Mouse (Mus musculus): Measurements from ENCODE around the gene Rrp15. TPM values are rescaled to one million over a fixed set of nuclear protein-coding genes. Genes with fewer than 3 reads are reported as not detected.

The Rrp15 gene
- polyA plus RNA-seq, 1 experiment from 2014 or later, result 26.9 TPM

Other genes with a start within 250 kb of the Rrp15 start
- 35.7 and 36.2 TPM in 2 replicates for gene Tgfb2, start 43.4 kb downstream of the Rrp15 start, polyA plus RNA-seq (2015; fragmentation: Nextera tagmentation; extraction: Ambion mirVana)
- gene D1Pas1, start 218.1 kb upstream of the Rrp15 start, polyA plus RNA-seq (2015; fragmentation: Nextera tagmentation; extraction: Ambion mirVana), result 0.10 and 0.15 TPM in 2 replicates

Measured in hindbrain, embryonic 16.5 days (tissue).